Mouse (Mus musculus) kidney, embryonic 15.5 days (tissue): Measurements from ENCODE around the gene Tmtc2. TPM values are rescaled to one million over a fixed set of nuclear protein-coding genes. Genes with fewer than 3 reads are reported as not detected.

Experiments
- ATAC-seq: fragments of 200-750 bp; cut with Nextera tagmentation; replicated peaks from 2 replicates; pipeline ENCODE4 v1.8.0; 2017; ENCODE audit warnings: moderate TSS enrichment; ENCODE audit not compliant: low FRiP score
- H3K27ac ChIP-seq: fragments of 300-500 bp; sonication (generic); 2 replicates; pipeline ENCODE4 v1.5.1; 2015; ENCODE audit warnings: mild to moderate bottlenecking, inconsistent platforms
- H3K27me3 ChIP-seq: fragments of 300-500 bp; sonication (generic); 2 replicates; pipeline ENCODE4 v1.6.1; 2015; ENCODE audit warnings: inconsistent platforms
- H3K36me3 ChIP-seq: fragments of 300-500 bp; sonication (generic); 2 replicates; pipeline ENCODE4 v1.6.1; 2015; ENCODE audit warnings: inconsistent platforms
- H3K4me1 ChIP-seq: fragments of 300-500 bp; sonication (generic); 2 replicates; pipeline ENCODE4 v1.6.1; 2015; ENCODE audit warnings: inconsistent platforms
- H3K4me2 ChIP-seq: fragments of 300-500 bp; sonication (generic); 2 replicates; pipeline ENCODE4 v1.6.1; 2015; ENCODE audit warnings: moderate library complexity, mild to moderate bottlenecking, inconsistent platforms
- H3K4me3 ChIP-seq: fragments of 300-500 bp; sonication (generic); replicated peaks from 2 replicates; pipeline ENCODE4 v1.5.1; 2015; ENCODE audit warnings: mild to moderate bottlenecking, inconsistent platforms
- H3K9ac ChIP-seq: fragments of 300-500 bp; sonication (generic); 2 replicates; pipeline ENCODE4 v1.6.1; 2015; ENCODE audit warnings: mild to moderate bottlenecking, inconsistent platforms
- H3K9me3 ChIP-seq: fragments of 300-500 bp; sonication (generic); replicated peaks from 2 replicates; pipeline ENCODE4 v1.6.1; 2016; ENCODE audit warnings: inconsistent platforms
- WGBS: fragments of 180-500 bp; shearing (Covaris S2); methylation state at CpG from one replicate; pipeline ENCODE4 v1.1.7; 2015; ENCODE audit warnings: mixed read lengths; 5-methylcytosine and 5-hydroxymethylcytosine counted together
- polyA plus RNA-seq: library from polyadenylated mRNA; unstranded; fragments of >200 nt; fragmentation: Nextera tagmentation; extraction: Ambion mirVana; gene quantifications from 2 replicates; pipeline ENCODE4 v1.2.1, GENCODE M21; 2015

Gene Tmtc2
- polyA plus RNA-seq, 1 experiment from 2014 or later: 10.8 TPM

- peak; percentile 60; the same call in 1 of the 2 replicates for ATAC-seq
- Histone ChIP-seq H3K4me1 (no peaks in the 10 kb centered on the region), H3K9me3 (no peaks in the 10 kb centered on the region), H3K27ac (no peak overlapping the region), H3K4me3 (no peak overlapping the region), H3K27me3 (no peaks in the 10 kb centered on the region), H3K36me3 (peaks cover 18% of the 10 kb centered on the region), H3K9ac (no peak overlapping the region), H3K4me2 (no peak overlapping the region)
- 39% methylated on average over 4 of the region's 4 CpGs for WGBS
Observed at GRCm38 (mm10) chr10:105323646-105324192, 250.5 kb downstream of the Tmtc2 start.

DNA sequence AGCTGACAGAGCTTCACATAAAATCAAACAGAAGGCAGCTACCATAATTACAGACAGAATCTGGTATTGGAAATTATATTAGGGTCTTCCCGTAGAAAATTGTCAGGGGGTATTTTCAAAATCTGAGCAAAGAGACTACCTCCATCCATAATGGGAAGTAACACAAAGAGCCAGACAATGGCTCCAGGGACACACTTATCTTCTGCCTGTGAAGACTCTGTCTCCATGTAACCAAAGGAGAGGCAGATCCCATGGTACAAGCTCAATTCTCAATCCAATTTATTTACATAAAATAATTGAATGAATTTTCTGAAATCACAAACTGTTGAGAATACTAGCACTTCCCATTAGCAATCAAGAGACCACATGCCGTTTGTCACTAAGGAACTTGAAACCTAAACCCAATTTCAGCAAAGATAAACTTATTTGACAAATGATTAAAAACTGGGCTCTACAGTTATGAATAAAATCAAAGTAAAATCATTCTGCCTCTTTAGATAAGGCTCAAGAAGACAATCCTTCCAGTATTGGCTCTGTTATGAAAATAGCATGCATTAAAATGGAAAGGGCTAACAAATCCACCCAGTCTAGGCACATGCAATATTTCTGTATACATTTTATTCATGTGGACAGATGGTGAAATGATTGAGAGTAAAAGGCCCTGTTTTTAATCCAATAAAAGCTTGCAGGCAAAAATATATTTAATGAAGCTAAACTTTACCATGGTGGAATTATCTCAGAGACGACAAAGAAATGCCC is 254.8 kb downstream of the Tmtc2 start:
- WGBS: 55% methylated on average over 3 of the region's 3 CpGs
- Histone ChIP-seq H3K27me3 (no peaks in the 10 kb centered on the region), H3K4me2 (no peak overlapping the region), H3K9me3 (no peaks in the 10 kb centered on the region), H3K4me3 (no peak overlapping the region), H3K4me1 (no peaks in the 10 kb centered on the region), H3K9ac (no peak overlapping the region), H3K27ac (no peak overlapping the region), H3K36me3 (peaks cover 18% of the 10 kb centered on the region)
- ATAC-seq: no peak

- Histone ChIP-seq H3K36me3 (peaks cover 18% of the 10 kb centered on the region), H3K27me3 (no peaks in the 10 kb centered on the region), H3K4me1 (no peaks in the 10 kb centered on the region), H3K4me2 (no peak overlapping the region), H3K27ac (no peak overlapping the region), H3K9me3 (no peaks in the 10 kb centered on the region), H3K9ac (no peak overlapping the region), H3K4me3 (no peak overlapping the region)
- 44% methylated on average over 2 of the region's 2 CpGs for WGBS
- no peak for ATAC-seq
Observed at GRCm38 (mm10) chr10:105318869-105319268, 255.4 kb downstream of the Tmtc2 start.

GRCm38 (mm10) chr10:105312986-105313385 is 261.3 kb downstream of the Tmtc2 start:
- no peak for ATAC-seq
- Histone ChIP-seq H3K4me1 (no peaks in the 10 kb centered on the region), H3K27me3 (no peaks in the 10 kb centered on the region), H3K27ac (no peak overlapping the region), H3K9ac (no peak overlapping the region), H3K4me2 (no peak overlapping the region), H3K4me3 (no peak overlapping the region), H3K36me3 (no peaks in the 10 kb centered on the region), H3K9me3 (no peaks in the 10 kb centered on the region)
- 81% methylated on average over 5 of the region's 5 CpGs for WGBS

DNA sequence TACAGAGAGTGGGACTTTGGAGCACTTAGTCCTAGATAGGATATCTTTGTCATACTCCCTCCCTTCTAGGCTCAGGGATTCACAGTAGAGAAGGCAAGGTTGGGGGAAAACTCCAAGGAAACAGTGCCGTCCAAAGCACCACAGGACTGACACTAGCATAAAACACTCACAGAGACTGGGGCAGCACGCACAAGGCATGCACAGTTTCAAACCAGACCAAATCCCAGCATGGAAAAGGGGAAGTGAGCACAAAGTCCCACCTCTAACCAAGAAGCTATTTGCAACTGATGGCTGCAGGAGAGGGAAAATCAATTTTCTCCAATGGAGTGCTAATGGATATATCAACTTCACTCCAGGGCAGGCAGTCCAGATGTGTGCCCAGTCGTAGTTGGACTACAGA is 276.7 kb downstream of the Tmtc2 start:
- Histone ChIP-seq H3K27me3 (no peaks in the 10 kb centered on the region), H3K4me1 (no peaks in the 10 kb centered on the region), H3K9ac (no peak overlapping the region), H3K4me3 (no peak overlapping the region), H3K4me2 (no peak overlapping the region), H3K9me3 (no peaks in the 10 kb centered on the region), H3K36me3 (peaks cover 8% of the 10 kb centered on the region; the same call in 1 of the 2 replicates), H3K27ac (no peak overlapping the region)
- WGBS: 73% methylated on average over 3 of the region's 3 CpGs
- ATAC-seq: no peak

- Histone ChIP-seq H3K4me3 (no peak overlapping the region), H3K4me1 (no peaks in the 10 kb centered on the region), H3K27ac (no peak overlapping the region), H3K9me3 (no peaks in the 10 kb centered on the region), H3K9ac (no peak overlapping the region), H3K27me3 (no peaks in the 10 kb centered on the region), H3K4me2 (no peak overlapping the region), H3K36me3 (no peaks in the 10 kb centered on the region)
- 93% methylated on average over 1 of the region's 1 CpGs for WGBS
- ATAC-seq: no peak
Observed at GRCm38 (mm10) chr10:105292961-105293360, 281.3 kb downstream of the Tmtc2 start.

DNA sequence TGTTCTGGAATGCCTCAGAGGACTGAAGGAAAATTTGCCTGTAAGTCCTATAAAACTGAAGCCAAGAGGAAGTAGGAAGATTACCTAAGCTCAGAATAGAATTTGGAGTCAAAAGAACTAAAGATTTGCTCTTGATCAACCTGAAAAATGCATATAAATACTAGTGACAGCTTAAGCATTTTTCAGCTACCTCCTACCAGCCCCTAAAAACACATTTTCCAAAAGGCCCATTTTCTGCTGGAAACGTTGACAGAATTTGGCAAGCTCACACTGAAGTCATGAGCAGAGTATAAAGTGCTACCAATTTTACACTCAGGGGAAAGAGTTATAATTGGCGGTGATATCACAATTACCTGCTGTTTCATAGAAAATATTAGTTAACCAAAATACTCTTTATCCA is 285.8 kb downstream of the Tmtc2 start:
- no peak for ATAC-seq
- H3K4me1 ChIP-seq: peaks cover 11% of the 10 kb centered on the region
- no peak overlapping the region for H3K4me2 ChIP-seq
- H3K27ac ChIP-seq: no peak overlapping the region
- H3K27me3 ChIP-seq: no peaks in the 10 kb centered on the region
- H3K9ac ChIP-seq: no peak overlapping the region
- no peak overlapping the region for H3K4me3 ChIP-seq
- WGBS: 79% methylated on average over 2 of the region's 2 CpGs
- no peaks in the 10 kb centered on the region for H3K36me3 ChIP-seq
- no peaks in the 10 kb centered on the region for H3K9me3 ChIP-seq

- Histone ChIP-seq H3K27ac (no peak overlapping the region), H3K4me1 (peaks cover 11% of the 10 kb centered on the region), H3K4me3 (no peak overlapping the region), H3K9ac (no peak overlapping the region), H3K9me3 (no peaks in the 10 kb centered on the region), H3K36me3 (no peaks in the 10 kb centered on the region), H3K4me2 (no peak overlapping the region), H3K27me3 (no peaks in the 10 kb centered on the region)
- 82% methylated on average over 3 of the region's 3 CpGs for WGBS
- no peak for ATAC-seq
Observed at GRCm38 (mm10) chr10:105287575-105287974, 286.7 kb downstream of the Tmtc2 start.

DNA sequence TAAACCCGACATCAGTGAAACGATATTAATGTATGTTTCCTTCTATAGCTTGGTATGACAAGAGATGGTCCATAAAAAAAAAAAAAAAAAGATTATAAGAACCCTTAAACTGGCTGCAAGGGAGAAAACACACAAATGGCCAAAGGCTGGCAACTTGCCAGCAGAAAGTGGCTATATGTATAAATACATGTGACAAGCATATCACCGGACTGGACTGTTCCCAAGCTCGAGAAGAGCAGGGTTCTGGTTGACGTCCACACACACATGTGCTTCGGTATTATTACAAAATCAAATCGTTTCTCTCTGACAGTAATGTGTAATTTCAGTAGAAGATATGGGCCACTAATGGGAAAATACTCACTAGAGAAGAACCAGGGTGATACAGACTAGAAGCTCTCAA is 287.2 kb downstream of the Tmtc2 start:
- ATAC-seq: no peak
- H3K36me3 ChIP-seq: no peaks in the 10 kb centered on the region
- no peak overlapping the region for H3K4me3 ChIP-seq
- peaks cover 11% of the 10 kb centered on the region for H3K4me1 ChIP-seq
- H3K27ac ChIP-seq: no peak overlapping the region
- H3K4me2 ChIP-seq: no peak overlapping the region
- no peaks in the 10 kb centered on the region for H3K27me3 ChIP-seq
- no peak overlapping the region for H3K9ac ChIP-seq
- no peaks in the 10 kb centered on the region for H3K9me3 ChIP-seq
- 71% methylated on average over 7 of the region's 7 CpGs for WGBS

DNA sequence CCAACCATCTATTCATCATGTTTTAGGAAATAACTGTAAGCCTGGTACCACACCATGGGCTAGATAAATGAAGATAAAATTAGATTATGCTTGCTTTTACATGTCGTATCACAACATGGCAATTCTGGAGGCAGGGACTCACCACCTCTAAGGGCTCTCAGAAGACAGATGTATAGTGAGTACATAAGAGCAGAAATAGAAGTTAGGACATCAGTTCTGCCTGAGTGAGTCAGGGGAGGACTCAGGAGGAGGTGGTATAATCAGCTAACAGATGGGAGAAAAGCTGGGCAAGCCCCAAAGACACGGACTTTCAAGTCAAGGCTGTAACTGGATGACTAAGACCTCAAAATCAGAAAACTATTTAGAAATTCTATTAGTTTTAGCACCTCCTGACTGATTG is 288.0 kb downstream of the Tmtc2 start:
- Histone ChIP-seq H3K9ac (no peak overlapping the region), H3K36me3 (no peaks in the 10 kb centered on the region), H3K4me3 (no peak overlapping the region), H3K4me2 (no peak overlapping the region), H3K9me3 (no peaks in the 10 kb centered on the region), H3K27me3 (no peaks in the 10 kb centered on the region), H3K4me1 (peaks cover 11% of the 10 kb centered on the region), H3K27ac (no peak overlapping the region)
- peak; percentile 57; the same call in 1 of the 2 replicates for ATAC-seq
- 64% methylated on average over 2 of the region's 2 CpGs for WGBS

DNA sequence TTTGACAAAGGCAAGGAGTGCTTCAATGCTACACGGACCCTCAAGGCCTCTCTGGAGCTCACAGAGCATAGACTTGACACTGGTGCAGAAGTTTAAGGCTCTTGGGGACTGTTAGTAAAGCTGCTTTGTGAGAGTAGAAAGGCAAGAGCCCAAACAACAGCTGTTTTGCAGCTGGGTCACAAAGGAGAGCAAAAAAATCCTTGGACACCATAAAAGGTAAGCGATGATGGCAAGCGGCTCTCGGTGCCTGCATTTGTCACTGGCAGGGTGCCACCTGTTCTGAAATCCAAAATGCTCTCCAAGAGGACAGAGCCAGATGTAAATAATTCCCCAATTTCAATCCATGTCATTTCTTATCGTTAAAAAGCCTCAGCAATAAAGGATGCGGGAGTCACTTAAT is 290.1 kb downstream of the Tmtc2 start:
- H3K9me3 ChIP-seq: no peaks in the 10 kb centered on the region
- no peak overlapping the region for H3K4me3 ChIP-seq
- no peak overlapping the region for H3K9ac ChIP-seq
- peak overlapping the region; percentile 72 for H3K27ac ChIP-seq
- peak; percentile 49; the same call in 1 of the 2 replicates for ATAC-seq
- WGBS: 29% methylated on average over 6 of the region's 6 CpGs
- no peaks in the 10 kb centered on the region for H3K27me3 ChIP-seq
- 0 out of 2 replicates have a peak overlapping the region, but pooled peaks have one; percentile 25 for H3K4me2 ChIP-seq
- peaks cover 11% of the 10 kb centered on the region for H3K4me1 ChIP-seq
- no peaks in the 10 kb centered on the region for H3K36me3 ChIP-seq

GRCm38 (mm10) chr10:105280933-105281332 is 293.3 kb downstream of the Tmtc2 start:
- Histone ChIP-seq H3K4me3 (no peak overlapping the region), H3K9me3 (no peaks in the 10 kb centered on the region), H3K9ac (no peak overlapping the region), H3K4me1 (peaks cover 11% of the 10 kb centered on the region), H3K27me3 (no peaks in the 10 kb centered on the region), H3K36me3 (no peaks in the 10 kb centered on the region), H3K27ac (no peak overlapping the region), H3K4me2 (no peak overlapping the region)
- no peak for ATAC-seq
- WGBS: 93% methylated on average over 3 of the region's 3 CpGs
